Mouse (Mus musculus): Measurements from ENCODE around the gene Lin52. TPM values are rescaled to one million over a fixed set of nuclear protein-coding genes. Genes with fewer than 3 reads are reported as not detected.
A peak's percentile ranks its signal among the peaks of the same experiment; 100 is the strongest.

Lin52 gene
- 10 to 100 TPM; 20.9 to 29.3 TPM for polyA plus RNA-seq (2017; shearing (Covaris generic))

DNA sequence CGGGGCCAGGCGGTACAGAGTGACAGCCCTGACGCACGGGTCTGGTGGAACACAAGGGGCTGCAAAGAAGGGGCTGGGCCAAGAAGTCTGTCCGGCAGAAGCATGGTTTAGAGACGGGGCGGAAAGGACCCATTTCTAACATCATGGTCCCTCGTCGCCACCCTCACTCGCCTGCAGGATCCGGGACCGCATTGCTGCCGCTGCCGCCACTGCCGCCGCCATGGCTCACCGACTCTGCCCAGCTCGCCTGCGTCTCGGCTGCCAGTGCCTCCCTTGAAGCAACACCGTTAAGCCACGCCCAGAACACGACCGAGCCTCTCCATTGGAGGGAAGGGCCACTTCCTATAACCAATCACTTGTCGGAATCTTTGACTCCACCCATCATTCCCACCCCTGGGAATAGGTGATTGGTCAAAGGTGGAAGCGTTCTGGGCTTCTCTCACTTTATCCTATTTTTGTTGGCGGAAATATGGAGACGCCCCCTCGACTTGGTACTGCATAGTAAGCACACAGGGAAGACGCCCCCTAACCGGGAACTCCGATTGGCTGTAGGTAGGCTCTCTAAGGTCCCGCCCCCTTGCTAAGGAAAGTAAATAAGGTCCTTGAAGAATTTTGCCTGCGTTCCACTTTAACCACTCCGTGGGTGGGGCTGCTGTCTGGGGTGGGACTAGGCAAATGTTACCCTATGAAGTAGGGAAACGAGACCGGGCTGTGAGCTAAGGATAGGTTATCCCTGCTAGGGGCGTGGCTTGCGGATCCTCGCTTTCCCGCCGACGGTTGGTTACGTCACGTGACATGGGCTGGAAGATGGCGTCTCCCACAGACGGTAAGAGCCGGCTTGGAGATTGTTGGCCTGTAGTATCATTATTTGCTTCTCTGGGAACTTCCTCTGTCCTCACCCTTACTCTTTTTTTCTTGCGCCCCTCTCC, at the start of gene Lin52, which contains the start of gene Aldh6a1:
TSS of gene Lin52 (plus strand) at position 705 of the 929 bp plus-strand sequence.
TSS of gene Aldh6a1 (minus strand) at position 287 of the 929 bp plus-strand sequence.
- ATAC-seq: peak; percentile 93

DNA sequence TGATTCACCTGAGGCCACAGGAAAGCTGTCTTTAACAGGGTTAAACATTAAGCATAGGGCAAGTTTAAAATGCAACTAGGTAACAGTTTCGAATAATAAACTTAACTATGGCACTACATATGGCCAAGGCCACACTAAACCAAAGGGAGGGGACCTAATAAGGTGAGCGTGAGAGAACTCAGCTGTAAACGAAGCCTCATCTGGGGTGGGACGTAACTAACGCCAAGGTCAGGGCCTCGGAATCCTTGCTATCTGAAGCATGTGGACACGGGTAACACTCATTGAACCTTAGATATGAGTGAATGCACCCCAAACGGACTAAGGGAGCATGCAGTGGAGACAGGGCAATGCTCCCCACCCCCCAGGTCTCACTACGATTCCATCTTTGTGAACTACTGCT, 48.3 kb upstream of the Lin52 start:
- no peak for ATAC-seq

DNA sequence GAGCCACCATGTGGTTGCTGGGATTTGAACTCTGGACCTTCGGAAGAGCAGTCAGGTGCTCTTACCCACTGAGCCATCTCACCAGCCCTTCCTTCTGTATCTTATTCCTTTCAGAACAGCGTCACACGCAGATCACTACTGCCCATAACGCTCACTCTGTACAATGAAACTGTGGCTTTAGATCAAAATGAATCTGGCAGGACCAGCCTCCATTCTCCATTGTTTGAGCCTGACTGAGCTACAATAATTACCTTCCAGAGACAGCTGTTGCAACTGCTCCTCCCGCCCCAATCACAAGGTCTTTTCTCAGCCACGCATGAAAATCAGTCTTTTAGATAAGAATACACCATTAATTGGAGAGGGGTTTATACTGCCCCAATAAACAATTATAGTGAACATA, 46.7 kb upstream of the Lin52 start:
- ATAC-seq: no peak

DNA sequence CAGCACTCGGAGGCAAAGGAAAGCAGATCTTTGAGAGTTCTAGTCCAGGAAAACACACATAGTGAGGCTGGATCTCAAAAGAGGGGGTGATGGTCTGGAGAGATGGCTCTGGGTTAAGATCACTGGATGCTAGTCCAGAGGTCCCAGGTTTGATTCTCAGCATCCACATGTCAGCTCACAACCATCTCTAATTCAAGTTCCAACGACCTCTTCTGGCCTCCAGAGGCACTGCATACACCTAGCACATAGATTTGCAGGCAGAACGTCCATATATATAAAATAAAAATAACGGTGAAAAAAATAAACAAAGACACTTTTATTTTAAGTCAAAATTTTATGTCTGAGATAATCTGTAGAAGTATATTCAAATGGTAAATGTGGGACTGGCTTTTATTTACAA, 44.0 kb upstream of the Lin52 start:
- no peak for ATAC-seq

DNA sequence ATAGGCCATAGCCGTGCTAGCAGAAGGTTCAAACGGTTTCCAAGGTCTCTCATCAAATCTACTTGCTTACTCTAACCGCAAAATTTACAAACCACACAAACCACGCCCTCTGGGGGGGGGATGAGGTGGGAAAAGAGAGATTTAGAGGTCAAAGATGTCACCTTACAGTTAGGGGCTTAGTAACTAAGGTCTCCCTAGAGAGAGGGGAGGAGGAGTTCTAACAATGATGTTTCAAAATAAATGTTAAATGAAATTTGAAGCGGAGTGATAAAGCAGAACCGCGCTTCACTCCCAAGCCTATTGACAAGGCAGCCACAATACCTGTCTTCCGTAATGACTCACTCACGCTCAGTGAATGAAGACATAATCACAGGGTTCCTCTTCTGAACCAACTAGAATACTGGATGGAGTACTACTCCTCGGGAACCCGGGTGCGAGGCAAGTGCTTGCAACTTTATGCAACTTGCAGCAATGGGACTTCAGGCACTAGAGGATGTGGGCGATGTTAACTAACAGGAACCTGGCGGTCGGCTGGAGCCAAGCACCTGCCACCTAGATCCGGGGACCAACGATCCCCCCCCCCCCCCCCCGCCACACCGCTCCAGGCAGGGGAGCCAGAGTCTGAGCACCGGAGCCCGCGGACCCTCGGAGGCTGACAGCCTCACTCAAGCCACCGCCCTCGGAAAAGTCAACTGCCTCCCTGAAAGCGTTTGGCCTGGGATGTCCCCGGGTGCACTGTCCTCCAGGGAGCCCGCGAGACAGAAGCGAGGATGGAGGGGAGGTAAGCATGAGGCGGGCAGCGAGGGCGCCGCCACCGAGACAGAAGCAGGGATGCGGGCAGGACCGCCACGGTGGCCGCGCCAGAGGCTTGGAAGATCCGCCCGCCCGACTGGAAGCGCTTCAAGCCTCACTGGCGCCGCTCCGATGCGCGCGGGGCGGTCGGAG, 43.1 kb upstream of the Lin52 start:
- ATAC-seq: peak; percentile 75

DNA sequence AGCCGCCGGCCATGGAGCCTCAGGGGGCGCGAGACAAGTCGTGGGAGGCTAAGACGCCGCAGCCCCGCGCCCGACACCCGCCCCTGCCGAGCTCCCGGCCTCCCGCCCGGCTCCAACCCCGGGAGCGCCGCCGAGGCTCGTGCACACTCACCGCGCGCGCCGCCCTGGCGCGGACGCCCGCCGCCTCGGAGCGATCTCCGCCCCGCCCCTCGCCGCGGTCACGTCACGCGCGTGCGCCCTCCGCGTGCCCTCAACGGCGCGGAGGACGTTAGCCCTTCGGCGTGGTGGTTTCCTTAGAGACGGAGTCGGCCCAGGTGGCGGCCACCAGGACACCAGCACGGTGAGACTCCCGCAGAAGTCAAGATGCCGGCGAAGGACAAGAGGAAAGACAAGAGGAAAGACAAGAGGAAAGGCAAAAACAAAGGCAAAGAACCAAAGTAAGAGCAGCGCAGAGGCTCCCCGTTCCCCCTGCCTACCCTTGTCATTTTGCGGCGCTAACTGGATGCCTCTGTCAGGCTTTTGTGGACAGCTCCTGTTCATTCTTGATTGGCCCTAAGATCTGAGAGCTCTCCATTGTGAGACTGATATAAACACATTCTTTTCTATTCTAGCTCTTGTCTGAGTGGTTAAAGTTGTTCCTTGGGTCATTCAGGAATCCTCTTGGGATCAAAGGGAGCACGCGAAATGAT, 42.3 kb upstream of the Lin52 start, which contains the start of the genes Entpd5 and Bbof1:
TSS of gene Entpd5 (minus strand) at position 211 of the 689 bp plus-strand sequence.
TSS of gene Bbof1 (plus strand) at position 253 of the 689 bp plus-strand sequence.
- peak; percentile 78 for ATAC-seq

DNA sequence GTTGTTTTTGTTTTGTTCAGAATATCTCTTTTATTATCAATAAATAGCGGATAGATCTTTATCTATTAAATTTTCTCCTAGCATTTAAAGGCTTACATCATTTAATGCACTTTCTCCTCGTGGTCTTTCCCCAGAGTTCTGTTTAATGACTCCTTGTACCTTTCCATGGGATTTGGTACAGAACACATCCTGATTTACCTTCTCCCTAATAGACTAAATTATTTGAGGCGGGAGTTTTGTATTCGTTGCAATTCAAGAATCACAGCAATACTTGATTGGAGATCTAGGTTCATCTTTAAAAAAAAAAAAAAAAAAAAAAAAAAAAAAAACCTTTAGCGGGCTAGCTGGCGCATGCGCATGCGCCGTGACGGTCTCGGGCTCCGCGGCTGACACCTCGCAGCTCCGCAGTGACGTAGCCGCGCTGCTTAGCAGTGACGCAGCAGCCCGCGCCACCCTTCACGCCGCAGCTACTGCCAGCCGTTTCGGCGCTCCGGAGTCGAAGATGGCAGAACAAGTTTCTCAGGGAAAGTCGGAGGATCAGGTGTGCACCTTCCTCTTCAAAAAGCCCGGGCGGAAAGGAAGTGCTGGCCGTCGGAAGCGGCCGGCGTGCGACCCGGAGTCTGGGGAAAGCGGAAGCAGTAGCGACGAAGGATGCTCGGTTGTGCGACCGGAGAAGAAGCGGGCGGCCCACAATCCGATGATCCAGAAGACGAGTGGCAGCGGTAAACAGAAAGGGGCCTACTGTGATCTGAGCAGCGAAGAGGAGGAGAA, 34.2 kb upstream of the Lin52 start, which contains the start of gene Rnf113a2:
TSS of gene Rnf113a2 (plus strand) at position 363 of the 771 bp plus-strand sequence.
- peak; percentile 99 for ATAC-seq

DNA sequence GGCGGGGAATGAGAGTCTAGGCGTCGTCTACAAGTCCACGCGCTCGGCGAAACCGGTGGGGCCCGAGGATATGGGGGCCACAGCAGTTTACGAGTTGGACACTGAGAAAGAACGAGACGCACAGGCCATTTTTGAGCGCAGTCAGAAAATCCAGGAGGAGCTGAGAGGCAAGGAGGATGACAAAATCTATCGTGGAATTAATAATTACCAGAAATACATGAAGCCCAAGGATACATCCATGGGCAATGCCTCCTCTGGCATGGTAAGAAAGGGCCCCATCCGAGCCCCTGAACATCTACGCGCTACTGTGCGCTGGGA, 33.7 kb upstream of the Lin52 start:
- no peak for ATAC-seq

DNA sequence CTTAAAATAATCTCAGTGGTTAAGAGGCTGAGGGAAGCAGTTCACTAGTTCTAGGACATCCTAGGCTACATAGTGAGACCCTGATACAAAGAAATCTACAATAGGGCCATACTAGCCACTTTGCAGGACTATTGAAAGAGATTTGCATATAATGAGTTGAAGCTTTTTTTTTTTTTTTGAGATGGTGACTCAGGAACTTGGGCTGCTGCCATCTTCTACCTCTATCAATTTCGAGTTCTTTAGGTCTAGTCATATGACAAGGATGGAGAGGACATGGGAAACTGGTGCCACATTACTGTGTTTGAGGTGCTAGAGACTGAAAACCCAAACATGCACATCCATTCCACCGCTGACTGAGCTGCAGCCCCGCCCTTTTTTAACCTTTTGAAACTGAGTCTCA, 27.2 kb upstream of the Lin52 start:
- no peak for ATAC-seq

DNA sequence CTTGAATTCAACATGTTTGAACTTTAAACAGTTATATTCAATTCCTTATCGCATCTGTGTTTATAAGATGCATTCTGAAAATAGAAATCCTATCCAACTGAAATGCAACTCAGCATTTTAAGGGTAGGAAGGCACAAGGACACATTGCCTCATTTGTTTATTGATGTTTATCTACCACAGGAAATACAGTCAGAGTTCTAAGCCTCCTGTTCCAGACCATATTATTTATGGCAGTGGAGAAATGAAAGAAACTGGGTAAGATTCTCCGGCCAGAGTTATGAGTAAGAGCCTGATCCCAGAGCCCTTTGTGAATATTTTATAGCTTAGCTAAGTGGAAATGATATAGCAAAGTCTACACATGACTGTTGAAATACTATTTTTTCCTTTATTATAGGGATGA, 21.4 kb upstream of the Lin52 start:
- no peak for ATAC-seq

DNA sequence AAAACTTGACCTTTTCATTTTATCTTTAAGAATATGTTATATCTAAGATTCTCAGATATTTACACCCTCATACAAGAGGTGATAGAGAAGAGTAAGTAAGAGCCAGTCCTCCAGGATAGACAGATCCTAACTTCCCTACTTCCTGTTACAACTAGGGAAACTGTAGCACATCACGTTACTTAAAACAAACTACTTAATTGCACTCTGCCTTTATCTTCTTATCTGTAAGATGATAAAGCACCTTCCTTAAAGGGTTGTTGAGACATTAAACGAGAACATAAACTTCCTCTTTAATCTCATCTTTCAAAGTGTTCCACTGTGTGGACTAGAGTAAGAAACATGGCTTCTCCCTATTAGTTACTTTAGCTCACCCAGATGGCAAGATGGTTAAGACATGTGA, 12.5 kb upstream of the Lin52 start:
- no peak for ATAC-seq

DNA sequence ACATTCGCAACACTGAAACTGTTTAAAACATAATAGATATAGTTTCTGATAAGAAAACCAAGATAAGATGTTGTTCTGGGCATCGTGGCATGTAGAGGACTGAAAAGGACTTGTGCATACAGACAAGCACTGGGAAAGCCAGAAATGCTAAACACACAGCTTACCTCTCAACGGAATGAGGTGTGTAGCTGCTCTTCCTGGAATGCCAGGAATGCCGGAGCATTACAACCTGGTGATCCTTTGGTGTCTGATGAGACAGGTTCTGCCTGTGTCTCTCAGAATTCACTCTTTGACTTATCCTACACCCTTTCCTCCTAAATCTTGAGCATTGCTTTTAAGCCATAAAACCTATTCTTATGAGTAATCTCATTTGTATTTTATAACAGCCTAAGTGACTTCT, 8.7 kb upstream of the Lin52 start:
- ATAC-seq: no peak

DNA sequence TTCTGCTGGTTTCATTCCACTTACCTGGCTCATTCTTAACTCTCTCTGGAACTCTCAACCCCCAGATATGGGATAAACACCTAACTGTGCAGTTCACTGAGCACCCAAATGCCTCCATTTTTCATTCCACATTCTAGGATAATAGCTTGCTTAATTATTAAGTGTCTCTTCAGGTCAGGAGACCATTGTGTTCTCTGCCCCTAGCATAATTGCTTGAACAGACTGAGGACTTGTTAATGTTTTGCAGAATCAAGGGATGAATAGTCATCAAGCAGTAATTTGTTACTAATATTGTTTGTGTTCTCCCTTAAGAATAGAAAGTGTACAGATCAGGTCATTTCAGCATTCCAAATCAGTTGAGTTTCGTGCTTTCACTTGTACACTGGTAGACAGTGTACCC, 3.8 kb upstream of the Lin52 start:
- ATAC-seq: no peak

DNA sequence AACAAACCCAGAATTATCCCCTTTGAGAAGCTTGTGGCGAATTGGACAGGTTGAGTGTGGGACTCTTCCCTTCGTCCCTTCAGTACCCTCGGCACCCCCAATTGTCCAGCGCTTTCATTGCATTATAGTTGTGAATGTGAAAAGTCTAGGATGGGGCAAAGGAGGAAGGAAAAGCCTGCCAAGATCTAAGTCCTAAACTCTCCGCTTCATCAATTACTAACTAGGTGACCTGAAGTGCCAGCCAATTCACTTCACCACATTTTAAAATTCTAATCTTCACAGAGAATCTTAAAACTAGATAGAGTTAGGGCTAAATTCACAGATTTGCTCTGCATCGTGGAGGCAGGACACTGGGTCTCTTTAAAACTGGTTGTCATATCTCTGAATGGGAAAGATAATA, 3.0 kb upstream of the Lin52 start:
- ATAC-seq: no peak

DNA sequence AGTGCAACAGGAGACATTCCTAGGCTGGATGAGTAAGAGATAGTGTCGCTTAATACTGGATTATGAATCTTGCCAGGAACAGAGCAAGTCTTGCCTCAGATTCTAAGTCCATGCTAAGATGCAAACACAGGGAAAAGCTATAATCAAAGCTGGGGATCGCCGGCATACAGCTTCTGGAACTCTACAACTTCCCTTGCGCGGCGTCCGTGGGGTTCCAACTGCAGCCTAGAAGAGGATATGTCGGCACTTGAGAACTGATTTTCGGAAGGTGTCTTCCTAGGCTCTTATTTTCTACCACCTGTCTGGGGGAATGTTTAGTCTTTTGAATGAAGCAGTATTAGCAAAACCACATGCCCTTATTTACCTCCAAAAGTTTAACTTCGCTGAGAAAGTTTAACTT, 1.3 kb upstream of the Lin52 start:
- ATAC-seq: no peak

DNA sequence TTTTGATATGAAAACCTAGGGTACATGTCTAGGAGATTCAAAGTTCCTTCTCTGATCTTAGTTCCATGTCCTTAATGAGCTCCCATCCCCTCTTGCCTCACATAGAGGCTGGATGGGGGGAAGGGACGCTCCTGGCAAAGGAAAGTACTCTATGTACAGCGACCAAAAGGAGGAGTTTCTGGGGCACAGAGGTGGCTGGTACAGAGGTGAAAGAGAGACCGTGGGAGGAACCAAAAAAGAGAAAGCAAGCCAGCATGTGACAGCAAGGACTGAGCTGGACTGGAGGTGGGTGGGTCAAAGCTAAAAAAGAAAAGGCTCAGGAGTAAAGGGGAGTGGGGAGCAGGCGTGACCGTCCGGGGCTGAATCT, 888 bp upstream of the Lin52 start:
- peak; percentile 4 for ATAC-seq

DNA sequence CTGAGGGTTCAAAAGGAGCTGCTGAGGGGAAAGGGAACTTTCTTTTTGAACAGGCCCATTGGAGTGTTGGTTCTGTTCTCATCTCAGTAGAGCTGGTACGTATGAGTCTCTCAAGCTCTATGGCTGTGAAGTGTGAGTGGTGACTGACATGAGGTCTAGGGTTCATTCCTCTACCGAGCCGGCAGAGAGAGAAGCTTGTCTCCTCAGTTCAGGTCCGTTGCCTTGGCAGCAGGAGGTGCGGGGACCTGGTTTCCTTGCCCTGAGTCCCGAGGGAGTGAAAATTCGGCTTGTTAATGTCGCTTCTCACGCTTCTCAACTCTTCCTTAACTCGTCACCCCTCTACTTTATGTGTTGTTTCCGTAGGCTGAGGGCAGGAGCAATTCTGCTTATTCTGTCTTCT, 579 bp downstream of the Lin52 start:
- ATAC-seq: no peak

DNA sequence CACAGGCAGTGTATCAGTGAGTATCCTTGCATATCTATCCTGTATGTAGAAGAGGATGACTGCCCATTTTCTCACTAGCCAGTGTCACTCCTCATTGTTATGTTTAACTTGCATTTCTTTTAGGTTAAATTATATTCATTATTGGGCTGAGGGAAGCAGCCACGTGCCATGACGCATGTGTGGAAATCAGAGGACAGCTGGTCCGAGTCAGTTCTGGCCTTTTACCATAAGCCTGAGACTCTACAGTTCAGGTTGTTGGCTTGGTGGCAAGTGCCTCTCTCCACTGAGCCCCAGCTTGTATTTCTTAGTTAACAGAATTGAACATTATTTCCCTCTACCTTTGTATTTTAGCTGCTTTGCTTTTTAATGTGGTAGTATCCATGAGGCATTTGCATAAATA, 5.7 kb downstream of the Lin52 start:
- no peak for ATAC-seq

DNA sequence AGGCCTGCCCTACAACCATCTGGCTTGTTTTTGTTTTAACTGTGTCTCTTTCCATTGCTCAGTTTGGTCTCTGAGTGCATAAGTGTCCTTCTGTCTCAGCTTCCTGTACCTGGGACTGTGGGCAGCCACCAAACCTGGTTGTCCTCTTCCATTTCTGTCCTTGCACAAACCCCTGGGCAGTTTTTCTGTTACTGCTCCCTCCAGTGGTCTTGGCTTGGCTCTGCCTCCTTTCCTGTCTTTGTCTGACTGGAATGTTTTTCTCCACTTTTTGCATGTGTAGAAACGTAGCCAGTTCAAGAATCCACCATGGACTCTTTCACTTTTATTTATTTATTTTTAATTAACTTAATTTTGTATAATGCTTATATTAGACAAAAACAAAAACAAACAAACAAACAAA, 8.6 kb downstream of the Lin52 start:
- no peak for ATAC-seq

DNA sequence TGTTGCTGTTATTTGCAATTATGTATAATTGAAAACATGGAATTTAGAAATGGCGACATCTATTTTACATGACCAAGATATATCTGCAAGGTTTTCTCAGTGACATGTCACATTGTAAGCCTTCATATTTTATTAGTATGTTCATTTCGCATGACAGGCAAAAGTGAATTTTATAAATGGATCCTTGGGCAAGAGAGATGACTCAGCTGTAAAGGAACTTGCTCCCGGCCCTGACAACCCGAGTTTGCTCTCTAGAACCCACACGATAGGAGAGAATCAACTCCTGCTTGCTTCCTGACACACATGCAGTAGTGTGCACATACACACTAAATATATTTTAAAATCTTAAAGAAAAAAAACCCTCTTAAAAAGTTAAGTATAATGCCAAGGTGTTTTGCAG, 10.2 kb downstream of the Lin52 start:
- ATAC-seq: no peak

DNA sequence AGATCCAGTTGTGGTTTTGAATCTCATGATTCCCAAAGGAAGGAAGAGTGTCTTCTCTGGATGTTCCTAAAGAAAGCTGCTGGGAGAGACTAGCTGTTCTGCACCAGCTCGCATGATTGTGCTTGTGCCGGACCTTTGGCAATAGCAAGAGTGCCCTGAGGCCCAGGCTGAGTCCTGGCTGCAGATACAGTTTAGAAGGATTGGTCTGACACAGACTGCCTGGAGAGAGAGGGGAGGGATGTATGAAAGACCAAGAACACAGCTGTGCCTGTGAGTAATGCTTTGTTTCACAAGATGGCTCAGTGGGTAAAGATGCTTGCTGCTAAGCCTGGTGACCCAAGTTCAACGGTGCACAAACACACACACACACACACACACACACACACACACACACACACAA, 11.6 kb downstream of the Lin52 start:
- no peak for ATAC-seq

DNA sequence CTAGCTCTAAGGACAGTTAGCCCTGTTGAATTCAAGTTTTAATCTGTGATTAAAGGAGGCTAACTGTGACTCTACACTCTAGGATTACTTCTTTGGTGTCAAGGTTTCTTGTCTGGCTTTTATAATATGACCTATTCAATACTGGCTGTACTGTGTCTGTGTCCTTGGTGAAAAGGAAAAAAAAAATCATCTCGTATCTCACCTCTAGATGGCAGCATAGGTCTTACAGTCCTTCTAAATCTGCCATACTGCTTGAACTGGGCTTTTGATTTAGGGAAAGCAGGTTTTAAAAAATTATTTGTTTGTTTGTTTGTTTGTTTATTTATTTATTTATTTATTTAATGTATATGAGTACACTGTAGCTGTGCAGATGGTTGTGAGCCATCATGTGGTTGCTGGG, 17.5 kb downstream of the Lin52 start:
- ATAC-seq: peak; percentile 61

All from CD4-positive, CD25-positive, alpha-beta regulatory T cell, adult 4 months (primary cell).